Mouse (Mus musculus): Measurements from ENCODE around the gene Nadk.

Gene Nadk

DNA sequence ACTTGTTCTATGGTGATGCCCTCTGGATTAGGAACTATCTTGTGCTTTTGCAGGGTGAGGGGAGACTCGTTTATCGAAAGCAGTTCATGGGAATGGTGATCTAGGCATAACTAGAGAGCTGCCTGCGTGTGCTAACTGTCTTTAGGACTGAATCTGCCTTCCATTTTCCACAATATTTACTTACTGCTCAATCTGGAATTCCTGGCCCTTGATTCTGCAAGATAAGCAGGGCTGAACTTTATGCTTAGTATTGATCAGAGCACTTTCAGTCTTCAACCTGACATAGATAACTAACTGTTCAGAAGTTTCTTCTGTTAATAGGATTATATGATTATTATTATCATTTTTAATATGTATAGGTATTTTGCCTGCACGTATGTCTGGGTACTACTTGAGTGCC lies 43.0 kb downstream of the Nadk start:
- DNase-seq: no peak

DNA sequence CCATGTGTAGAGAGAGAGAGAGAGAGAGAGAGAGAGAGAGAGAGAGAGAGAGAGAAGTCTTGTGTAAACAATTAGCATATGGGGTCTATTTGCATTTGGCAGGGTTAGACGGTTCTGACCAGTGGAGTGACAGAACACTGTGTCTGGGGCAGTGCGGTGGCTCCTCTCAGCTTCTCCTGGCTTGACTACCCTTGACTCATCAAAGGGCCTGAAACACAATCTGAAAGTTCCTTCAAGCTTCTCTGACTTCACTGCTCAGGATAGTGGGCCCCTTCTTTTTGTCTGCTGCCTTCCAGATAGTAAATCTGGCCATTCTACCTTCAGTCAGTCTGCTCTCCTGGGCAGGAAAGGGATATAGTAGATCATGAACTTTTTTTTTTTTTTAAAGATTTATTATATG lies 44.6 kb downstream of the Nadk start:
- no peak for DNase-seq

GRCm38 (mm10) chr4:155611860-155612259 lies 49.7 kb downstream of the Nadk start:
- no peak for DNase-seq

GRCm38 (mm10) chr4:155613264-155613663 lies 51.1 kb downstream of the Nadk start:
- DNase-seq: no peak

DNA sequence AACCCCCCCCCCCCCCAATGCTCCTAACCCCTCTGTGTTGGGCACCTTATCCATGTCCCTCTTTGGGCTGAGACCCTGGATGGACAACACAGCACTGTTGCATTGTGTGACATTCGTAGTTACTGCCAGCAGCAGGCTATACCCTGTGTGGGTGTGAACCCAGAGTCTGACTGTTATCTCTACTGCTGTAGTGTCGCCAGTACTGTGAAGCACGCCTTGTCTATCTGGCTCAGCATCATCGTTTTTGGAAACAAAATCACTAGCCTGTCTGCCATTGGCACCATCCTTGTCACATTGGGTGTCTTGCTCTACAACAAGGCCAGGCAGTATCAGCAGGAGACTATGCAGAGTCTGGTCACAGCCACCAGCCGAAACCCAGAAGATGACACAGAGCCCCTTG lies 56.1 kb downstream of the Nadk start:
- no peak for DNase-seq

GRCm38 (mm10) chr4:155624338-155625291 lies 62.4 kb downstream of the Nadk start, which contains the start of gene Cdk11b:
Cdk11b (plus strand) TSS chr4:155624854.
- DNase-seq: peak; percentile 98

GRCm38 (mm10) chr4:155630267-155630666 lies 68.1 kb downstream of the Nadk start:
- DNase-seq: no peak

GRCm38 (mm10) chr4:155635766-155636499 lies 73.8 kb downstream of the Nadk start:
- no peak for DNase-seq
